Mouse (Mus musculus): ENCODE results near the gene Krt34. TPM values are rescaled to one million over a fixed set of nuclear protein-coding genes. Genes with fewer than 3 reads are reported as not detected.

Krt34 gene
- polyA plus RNA-seq, 1 experiment: not detected

DNA sequence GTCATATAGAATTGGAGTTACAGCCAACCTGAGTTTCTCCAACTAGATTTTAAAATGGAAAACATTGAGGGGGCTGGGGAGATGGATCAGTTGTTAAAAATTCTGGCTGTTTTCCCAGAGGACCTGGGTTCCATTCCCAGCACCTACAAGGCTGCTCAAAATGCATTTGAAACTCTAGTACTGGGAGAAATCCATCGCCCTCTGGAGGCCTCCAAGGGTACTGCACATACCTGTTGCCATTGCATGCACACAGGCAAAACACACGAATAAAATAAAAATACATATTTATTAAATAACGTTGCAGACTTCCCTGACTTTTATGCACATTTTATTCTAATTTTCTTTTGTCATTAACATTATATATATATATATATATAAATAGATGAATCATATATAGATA is 34.7 kb downstream of the Krt34 start:
- TF ChIP-seq TCF3 (IDR thresholded peaks at IDR 0.05; ENCODE audit: insufficient read length, low read depth) (no peak), POLR2A (IDR thresholded peaks at IDR 0.05; ENCODE audit: insufficient read length, low read depth) (no peak), E2F4 (IDR thresholded peaks at IDR 0.05; ENCODE audit: insufficient read depth) (no peak), MYOG (IDR thresholded peaks at IDR 0.05; ENCODE audit: control insufficient read depth in 1 of 3, insufficient read depth in 1 of 3, insufficient read length in 2 of 3, low read depth in 2 of 3) (no peak), REST (IDR thresholded peaks at IDR 0.05; ENCODE audit: insufficient read depth, insufficient read length) (no peak), POLR2AphosphoS2 (IDR thresholded peaks at IDR 0.05; ENCODE audit: insufficient read length, low read depth) (no peak), TCF12 (IDR thresholded peaks at IDR 0.05; ENCODE audit: insufficient read depth, poor library complexity, severe bottlenecking) (no peak), SRF (IDR thresholded peaks at IDR 0.05; ENCODE audit: control insufficient read depth, insufficient read length, low read depth) (no peak), USF1 (IDR thresholded peaks at IDR 0.05; ENCODE audit: low read depth) (no peak), MAX (IDR thresholded peaks at IDR 0.05; ENCODE audit: low read depth) (no peak), MYOD1 (IDR thresholded peaks at IDR 0.05; ENCODE audit: control insufficient read depth in 1 of 3, insufficient read length in 2 of 3, low read depth in 2 of 3) (no peak), CEBPB (IDR thresholded peaks at IDR 0.05; ENCODE audit: insufficient read depth, poor library complexity, severe bottlenecking) (no peak)
- no peak overlapping the region for H3ac ChIP-seq (ENCODE audit: control insufficient read depth, insufficient read length)
- no peaks in the 10 kb centered on the region for H3K27me3 ChIP-seq (ENCODE audit: control insufficient read depth, insufficient read depth, insufficient read length)
- H3K36me3 ChIP-seq (ENCODE audit: control insufficient read depth, insufficient read depth): no peaks in the 10 kb centered on the region
- H3K4me2 ChIP-seq (ENCODE audit: low read depth): no peak overlapping the region
- no peaks in the 10 kb centered on the region for H3K79me2 ChIP-seq (ENCODE audit: control insufficient read depth, insufficient read depth)
- no peak overlapping the region for H3K4me3 ChIP-seq

DNA sequence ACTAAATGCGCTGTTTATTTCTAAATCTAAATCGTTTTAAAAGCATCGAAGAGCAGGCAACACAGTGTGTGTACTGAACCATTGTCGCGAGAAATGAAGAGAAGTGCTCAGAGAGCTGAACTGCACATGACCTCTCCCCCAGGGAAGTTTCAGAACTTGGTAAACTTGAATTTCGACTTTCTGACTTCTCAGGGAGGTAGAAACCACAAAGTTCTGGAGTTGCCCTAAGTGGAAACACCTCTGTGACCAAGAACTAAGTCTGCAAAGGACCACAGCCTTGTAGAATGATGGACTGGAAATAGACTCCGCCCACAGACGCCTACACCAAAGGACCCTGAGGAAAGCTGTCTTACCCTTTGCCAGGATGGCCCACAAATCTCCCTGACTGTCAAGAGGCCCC is 35.4 kb downstream of the Krt34 start:
- H3K4me2 ChIP-seq (ENCODE audit: low read depth): no peak overlapping the region
- no peak for TF ChIP-seq MYOD1 (IDR thresholded peaks at IDR 0.05; ENCODE audit: control insufficient read depth in 1 of 3, insufficient read length in 2 of 3, low read depth in 2 of 3)
- TF ChIP-seq TCF3 (IDR thresholded peaks at IDR 0.05; ENCODE audit: insufficient read length, low read depth): no peak
- no peak for TF ChIP-seq SRF (IDR thresholded peaks at IDR 0.05; ENCODE audit: control insufficient read depth, insufficient read length, low read depth)
- TF ChIP-seq MAX (IDR thresholded peaks at IDR 0.05; ENCODE audit: low read depth): no peak
- TF ChIP-seq REST (IDR thresholded peaks at IDR 0.05; ENCODE audit: insufficient read depth, insufficient read length): no peak
- no peak for TF ChIP-seq USF1 (IDR thresholded peaks at IDR 0.05; ENCODE audit: low read depth)
- no peak for TF ChIP-seq MYOG (IDR thresholded peaks at IDR 0.05; ENCODE audit: control insufficient read depth in 1 of 3, insufficient read depth in 1 of 3, insufficient read length in 2 of 3, low read depth in 2 of 3)
- no peak for TF ChIP-seq POLR2AphosphoS2 (IDR thresholded peaks at IDR 0.05; ENCODE audit: insufficient read length, low read depth)
- TF ChIP-seq E2F4 (IDR thresholded peaks at IDR 0.05; ENCODE audit: insufficient read depth): no peak
- TF ChIP-seq POLR2A (IDR thresholded peaks at IDR 0.05; ENCODE audit: insufficient read length, low read depth): no peak
- no peak for TF ChIP-seq CEBPB (IDR thresholded peaks at IDR 0.05; ENCODE audit: insufficient read depth, poor library complexity, severe bottlenecking)
- TF ChIP-seq TCF12 (IDR thresholded peaks at IDR 0.05; ENCODE audit: insufficient read depth, poor library complexity, severe bottlenecking): no peak
- H3K27me3 ChIP-seq (ENCODE audit: control insufficient read depth, insufficient read depth, insufficient read length): no peaks in the 10 kb centered on the region
- H3K4me3 ChIP-seq: no peak overlapping the region
- H3K79me2 ChIP-seq (ENCODE audit: control insufficient read depth, insufficient read depth): no peaks in the 10 kb centered on the region
- H3K36me3 ChIP-seq (ENCODE audit: control insufficient read depth, insufficient read depth): no peaks in the 10 kb centered on the region
- no peak overlapping the region for H3ac ChIP-seq (ENCODE audit: control insufficient read depth, insufficient read length)

DNA sequence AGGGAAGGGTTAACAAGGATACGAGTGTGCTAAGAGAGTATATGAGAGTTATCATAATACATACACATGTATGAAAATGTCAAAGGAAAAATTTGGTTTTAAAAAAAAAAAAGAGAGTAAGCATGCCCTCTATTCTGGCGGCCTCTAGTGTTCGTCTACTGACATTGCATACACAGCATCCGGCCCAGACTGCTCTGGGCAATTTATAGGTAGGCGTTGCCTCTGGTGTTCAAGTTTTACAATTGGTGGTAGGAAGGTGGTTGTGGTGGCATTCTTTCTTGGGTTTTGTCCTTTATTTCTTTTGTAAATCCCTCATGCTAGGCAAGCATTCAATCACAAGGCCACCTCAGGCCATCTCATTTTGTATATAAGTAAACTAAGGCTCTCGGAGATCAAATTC is 36.5 kb downstream of the Krt34 start:
- Histone ChIP-seq H3K79me2 (ENCODE audit: control insufficient read depth, insufficient read depth) (no peaks in the 10 kb centered on the region), H3K27me3 (ENCODE audit: control insufficient read depth, insufficient read depth, insufficient read length) (no peaks in the 10 kb centered on the region), H3K4me3 (no peak overlapping the region), H3K36me3 (ENCODE audit: control insufficient read depth, insufficient read depth) (no peaks in the 10 kb centered on the region), H3K4me2 (ENCODE audit: low read depth) (no peak overlapping the region), H3ac (ENCODE audit: control insufficient read depth, insufficient read length) (no peak overlapping the region)
- no peak for TF ChIP-seq SRF (IDR thresholded peaks at IDR 0.05; ENCODE audit: control insufficient read depth, insufficient read length, low read depth)
- no peak for TF ChIP-seq MYOD1 (IDR thresholded peaks at IDR 0.05; ENCODE audit: control insufficient read depth in 1 of 3, insufficient read length in 2 of 3, low read depth in 2 of 3)
- no peak for TF ChIP-seq CEBPB (IDR thresholded peaks at IDR 0.05; ENCODE audit: insufficient read depth, poor library complexity, severe bottlenecking)
- TF ChIP-seq E2F4 (IDR thresholded peaks at IDR 0.05; ENCODE audit: insufficient read depth): no peak
- no peak for TF ChIP-seq TCF3 (IDR thresholded peaks at IDR 0.05; ENCODE audit: insufficient read length, low read depth)
- no peak for TF ChIP-seq MYOG (IDR thresholded peaks at IDR 0.05; ENCODE audit: control insufficient read depth in 1 of 3, insufficient read depth in 1 of 3, insufficient read length in 2 of 3, low read depth in 2 of 3)
- TF ChIP-seq TCF12 (IDR thresholded peaks at IDR 0.05; ENCODE audit: insufficient read depth, poor library complexity, severe bottlenecking): no peak
- no peak for TF ChIP-seq POLR2AphosphoS2 (IDR thresholded peaks at IDR 0.05; ENCODE audit: insufficient read length, low read depth)
- no peak for TF ChIP-seq USF1 (IDR thresholded peaks at IDR 0.05; ENCODE audit: low read depth)
- no peak for TF ChIP-seq REST (IDR thresholded peaks at IDR 0.05; ENCODE audit: insufficient read depth, insufficient read length)
- TF ChIP-seq MAX (IDR thresholded peaks at IDR 0.05; ENCODE audit: low read depth): no peak

DNA sequence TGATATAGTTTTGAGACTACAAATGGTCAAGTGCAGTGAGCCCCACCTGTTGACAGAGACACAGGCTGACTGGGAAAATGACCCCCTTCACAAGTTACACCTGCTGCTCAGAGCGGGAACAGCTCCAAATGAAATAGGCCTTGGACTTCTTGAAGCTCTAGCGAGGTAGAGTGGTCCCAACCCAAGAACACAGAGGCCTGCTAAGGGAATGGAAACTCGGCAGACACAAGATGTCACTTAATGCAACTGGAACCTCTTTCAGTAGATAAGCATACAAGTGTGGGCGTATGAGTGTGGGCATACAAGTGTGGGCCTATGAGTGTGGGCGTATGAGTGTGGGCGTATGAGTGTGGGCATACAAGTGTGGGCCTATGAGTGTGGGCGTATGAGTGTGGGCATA is 42.3 kb downstream of the Krt34 start:
- TF ChIP-seq CEBPB (IDR thresholded peaks at IDR 0.05; ENCODE audit: insufficient read depth, poor library complexity, severe bottlenecking) (no peak), MYOG (IDR thresholded peaks at IDR 0.05; ENCODE audit: control insufficient read depth in 1 of 3, insufficient read depth in 1 of 3, insufficient read length in 2 of 3, low read depth in 2 of 3) (no peak), USF1 (IDR thresholded peaks at IDR 0.05; ENCODE audit: low read depth) (no peak), TCF12 (IDR thresholded peaks at IDR 0.05; ENCODE audit: insufficient read depth, poor library complexity, severe bottlenecking) (no peak), SRF (IDR thresholded peaks at IDR 0.05; ENCODE audit: control insufficient read depth, insufficient read length, low read depth) (no peak), MAX (IDR thresholded peaks at IDR 0.05; ENCODE audit: low read depth) (no peak), POLR2AphosphoS2 (IDR thresholded peaks at IDR 0.05; ENCODE audit: insufficient read length, low read depth) (no peak), REST (IDR thresholded peaks at IDR 0.05; ENCODE audit: insufficient read depth, insufficient read length) (no peak), E2F4 (IDR thresholded peaks at IDR 0.05; ENCODE audit: insufficient read depth) (no peak), POLR2A (IDR thresholded peaks at IDR 0.05; ENCODE audit: insufficient read length, low read depth) (no peak), TCF3 (IDR thresholded peaks at IDR 0.05; ENCODE audit: insufficient read length, low read depth) (no peak), MYOD1 (IDR thresholded peaks at IDR 0.05; ENCODE audit: control insufficient read depth in 1 of 3, insufficient read length in 2 of 3, low read depth in 2 of 3) (no peak)
- Histone ChIP-seq H3ac (ENCODE audit: control insufficient read depth, insufficient read length) (no peak overlapping the region), H3K36me3 (ENCODE audit: control insufficient read depth, insufficient read depth) (no peaks in the 10 kb centered on the region), H3K4me3 (no peak overlapping the region), H3K4me2 (ENCODE audit: low read depth) (no peak overlapping the region), H3K27me3 (ENCODE audit: control insufficient read depth, insufficient read depth, insufficient read length) (peaks cover 19% of the 10 kb centered on the region), H3K79me2 (ENCODE audit: control insufficient read depth, insufficient read depth) (no peaks in the 10 kb centered on the region)
